Mouse (Mus musculus) megakaryocyte, embryonic 14.5 days (primary cell): Measurements from ENCODE around the gene Sema6b.

ENCODE experiments used
- FLI1 ChIP-seq: IDR thresholded peaks from 2 replicates; pipeline ENCODE4 v1.6.1; 2012; ENCODE audit warnings: low read length, inconsistent platforms, mixed read lengths
- GATA1 ChIP-seq: IDR thresholded peaks from 3 replicates; pipeline ENCODE4 v1.6.1; 2012; ENCODE audit warnings: mixed read lengths, low read length, inconsistent platforms, borderline replicate concordance

GRCm38 (mm10) chr17:56119431-56119830 is 20.7 kb downstream of the Sema6b start:
- no peak for TF ChIP-seq GATA1
- TF ChIP-seq FLI1, result no peak
